Mouse (Mus musculus) frontal cortex, postnatal 36 days (tissue): Measurements from ENCODE around the gene Wfdc21.

ENCODE experiments used
- DNase-seq, 2 experiments: peaks; one replicate each; pipeline ENCODE4 v3.0.0; 2022; ENCODE audit warnings: low spot score in 2 of 2

Gene Wfdc21

DNA sequence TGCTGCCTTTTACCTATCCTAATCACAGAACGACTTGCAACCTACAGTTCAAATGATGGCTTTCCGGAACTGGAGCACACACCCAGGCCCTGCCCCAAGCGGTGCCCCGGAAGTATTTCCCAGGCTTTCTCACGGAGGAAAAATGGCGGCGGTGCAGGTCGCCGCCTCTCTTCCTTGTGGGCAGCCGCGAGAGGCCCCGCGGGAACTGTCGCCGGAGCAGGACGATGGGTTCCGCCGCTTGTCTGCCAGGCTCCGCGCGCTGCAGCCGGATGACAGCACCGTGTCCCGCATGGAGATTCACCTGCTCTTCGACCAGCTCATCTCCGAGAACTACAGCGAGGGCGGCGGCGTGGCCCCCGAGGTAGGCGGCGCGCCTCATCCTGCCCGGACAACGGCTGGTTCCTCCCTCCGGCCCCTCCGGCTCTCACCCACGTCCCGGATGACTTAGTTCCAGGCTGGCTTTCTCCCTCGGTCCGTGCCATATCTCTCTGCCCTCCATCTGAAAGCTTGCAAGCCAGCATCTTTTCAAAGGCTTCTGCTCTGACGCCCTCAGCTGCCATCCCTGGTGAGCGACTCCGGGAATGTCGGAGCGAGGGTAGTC is 6.9 kb downstream of the Wfdc21 start, which contains the start of gene Heatr6:
Gene Heatr6 (plus strand): TSS at position 116 of the 601 bp plus-strand sequence.
- DNase-seq: peak; percentile 86 to 91

DNA sequence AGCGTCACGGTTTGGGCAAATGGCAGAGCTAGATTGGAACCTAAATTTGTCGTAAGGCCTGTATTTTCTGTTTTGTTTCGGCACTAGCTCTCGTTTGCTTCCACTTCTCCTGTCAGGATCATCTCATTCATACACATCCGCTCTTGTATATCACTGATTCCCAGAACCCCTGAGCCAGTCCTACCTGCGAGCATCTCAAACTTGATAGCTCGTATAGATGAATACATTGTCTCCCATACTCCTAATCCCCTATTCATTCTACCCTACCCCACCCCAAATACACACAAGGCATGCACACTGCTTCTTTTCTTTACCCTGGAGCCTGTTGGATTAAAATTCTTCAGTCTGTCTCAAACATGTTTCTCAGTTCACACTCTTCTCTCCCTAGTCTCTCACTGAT is 7.5 kb downstream of the Wfdc21 start:
- DNase-seq: no peak

- DNase-seq: no peak
Observed at GRCm38 (mm10) chr11:83767306-83767705, 20.6 kb downstream of the Wfdc21 start.

- DNase-seq: no peak
Observed at GRCm38 (mm10) chr11:83768976-83769375, 22.2 kb downstream of the Wfdc21 start.

DNA sequence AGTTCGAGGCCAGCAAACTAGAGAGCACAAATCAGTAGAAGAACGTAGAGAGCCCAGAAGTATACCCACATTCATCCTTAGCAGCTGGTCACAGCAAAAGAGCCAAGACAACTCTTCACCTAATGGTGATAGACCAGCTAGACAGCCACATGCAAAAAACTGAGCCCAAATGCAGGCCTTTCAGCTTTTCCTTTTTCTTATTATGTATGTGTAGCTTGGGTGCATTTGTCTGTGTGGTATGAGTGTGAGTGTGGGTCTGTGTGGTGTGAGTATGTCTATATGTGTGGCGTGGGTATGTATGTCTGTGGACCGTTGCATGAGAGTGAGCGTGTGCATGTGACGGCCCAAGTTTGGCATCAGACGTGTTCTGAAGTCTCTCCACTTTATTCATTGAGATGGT is 24.3 kb downstream of the Wfdc21 start:
- DNase-seq: no peak

- DNase-seq: no peak
Observed at GRCm38 (mm10) chr11:83772341-83772740, 25.6 kb downstream of the Wfdc21 start.

DNA sequence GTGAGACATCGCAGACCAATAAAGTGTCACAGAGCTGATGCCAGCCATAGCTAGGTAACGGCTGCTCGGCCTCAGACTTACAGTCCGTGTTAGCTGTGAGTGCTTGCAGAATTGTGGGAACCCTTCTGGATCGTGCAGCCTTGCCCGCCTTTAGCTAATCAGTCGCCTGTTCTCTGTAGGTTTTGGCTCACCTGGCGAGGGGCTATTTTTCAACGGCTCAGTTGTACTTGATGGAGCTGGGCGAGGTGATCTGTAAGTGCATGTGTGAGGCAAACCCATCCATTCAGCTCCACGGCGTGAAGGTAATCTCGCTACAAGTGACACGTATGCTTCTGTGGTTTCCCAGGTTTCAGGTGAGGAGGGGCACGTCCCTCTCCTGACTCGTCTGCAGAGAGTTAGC is 27.0 kb downstream of the Wfdc21 start:
- no peak for DNase-seq

- DNase-seq: no peak
Observed at GRCm38 (mm10) chr11:83774324-83774723, 27.6 kb downstream of the Wfdc21 start.

- DNase-seq: no peak
Observed at GRCm38 (mm10) chr11:83776798-83777197, 30.1 kb downstream of the Wfdc21 start.

GRCm38 (mm10) chr11:83783931-83784600 is 37.3 kb downstream of the Wfdc21 start:
- peak; percentile 5 to 8 for DNase-seq

DNA sequence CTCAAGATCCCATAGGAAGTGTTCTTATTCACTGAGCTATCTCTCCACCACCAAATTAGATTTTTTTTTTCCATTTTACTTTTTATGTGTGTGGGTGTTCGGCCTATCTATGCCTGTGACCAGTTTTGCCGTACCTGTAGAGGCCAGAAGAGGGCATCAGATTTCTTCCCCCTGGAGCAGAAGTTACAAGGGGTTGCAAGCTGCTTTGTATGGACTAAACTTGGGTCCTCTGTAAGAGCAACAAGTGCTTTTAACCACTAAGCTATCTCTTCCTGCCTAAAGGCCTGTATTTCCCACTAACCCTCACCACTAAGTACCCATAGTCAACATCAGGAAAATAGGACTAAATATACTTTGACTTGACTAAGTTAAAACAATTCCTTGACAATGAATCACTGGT is 37.9 kb downstream of the Wfdc21 start:
- DNase-seq: peak in 1 of 2 experiments; percentile 33

DNA sequence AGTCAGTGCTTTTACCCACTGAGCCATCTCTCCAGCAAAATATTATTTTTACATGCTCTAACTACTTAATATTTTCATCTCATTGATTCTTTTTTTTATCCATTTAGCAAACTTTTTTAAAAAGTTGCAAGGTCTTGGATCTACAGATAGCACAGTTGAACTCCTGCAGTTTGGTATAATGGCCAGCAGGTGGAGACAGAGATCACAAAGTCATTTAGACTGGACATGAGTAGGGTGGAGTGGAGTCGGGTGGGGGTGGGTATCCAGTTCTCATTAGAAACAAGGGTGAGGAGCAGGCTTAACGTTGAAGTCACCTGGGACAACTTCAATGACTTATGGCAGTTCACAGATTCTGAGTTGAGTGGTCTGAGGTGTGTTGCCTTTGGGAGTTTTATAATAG is 38.6 kb downstream of the Wfdc21 start:
- peak; percentile 24 to 64 for DNase-seq

- DNase-seq: no peak
Observed at GRCm38 (mm10) chr11:83786835-83787234, 40.1 kb downstream of the Wfdc21 start.

GRCm38 (mm10) chr11:83787401-83788021 is 40.8 kb downstream of the Wfdc21 start:
- DNase-seq: no peak

DNA sequence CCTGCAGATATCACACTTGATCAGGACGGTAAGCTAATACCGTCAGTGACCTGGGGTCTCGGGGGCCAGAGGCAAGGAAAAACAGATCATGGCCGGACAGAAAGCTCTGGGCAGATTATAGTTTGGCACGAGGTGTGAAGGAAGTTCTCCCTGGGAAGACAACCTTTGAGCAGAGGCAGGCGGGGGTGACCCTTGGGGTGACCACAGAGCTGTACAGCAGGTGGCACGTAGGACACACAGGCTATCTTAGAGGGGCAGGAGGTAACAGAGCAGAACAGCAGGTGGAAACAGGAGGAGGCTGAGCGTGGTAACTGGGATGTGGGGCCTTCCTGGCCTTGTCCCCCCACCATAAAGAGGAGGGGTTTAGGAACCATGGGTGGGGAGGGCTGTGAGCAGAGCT is 41.6 kb downstream of the Wfdc21 start:
- no peak for DNase-seq

DNA sequence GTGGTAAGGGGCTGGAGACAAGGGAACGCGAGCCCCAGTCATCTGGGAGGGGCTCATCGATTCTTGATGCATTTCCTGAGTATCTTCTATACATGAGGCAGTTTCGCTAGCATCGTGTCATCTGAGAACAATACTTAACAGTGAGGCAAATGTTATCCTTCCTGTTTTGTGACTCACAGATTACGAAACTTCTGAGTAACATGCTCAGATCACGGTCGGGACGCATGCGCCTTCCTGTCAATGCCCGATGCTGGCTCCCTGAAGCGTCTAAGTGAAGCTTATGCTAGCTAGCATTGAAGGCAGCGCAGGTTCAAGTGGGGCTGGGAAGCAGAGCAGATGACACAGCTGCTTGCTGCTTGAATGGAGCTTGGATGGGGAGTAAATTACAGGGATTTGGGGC is 42.5 kb downstream of the Wfdc21 start:
- DNase-seq: peak in 1 of 2 experiments; percentile 5

DNA sequence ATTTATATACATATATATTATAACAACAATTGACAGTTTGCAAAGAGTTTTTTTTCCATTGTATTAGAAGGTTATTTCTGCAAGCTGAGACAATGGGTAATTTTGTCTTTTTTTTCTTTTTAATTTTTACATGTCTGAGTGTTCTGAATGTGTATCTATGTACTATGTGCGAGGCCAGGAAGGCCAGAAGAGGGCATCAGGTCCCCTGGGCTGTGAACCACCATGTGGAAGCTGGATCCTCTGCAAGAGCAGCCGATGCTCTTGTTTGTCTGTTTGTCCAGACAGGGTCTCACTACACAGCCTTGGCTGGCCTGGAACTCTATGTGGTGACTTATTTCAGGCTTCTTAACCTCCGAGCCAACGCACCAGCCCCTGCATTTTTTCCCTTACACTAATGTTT is 44.4 kb downstream of the Wfdc21 start:
- no peak for DNase-seq

DNA sequence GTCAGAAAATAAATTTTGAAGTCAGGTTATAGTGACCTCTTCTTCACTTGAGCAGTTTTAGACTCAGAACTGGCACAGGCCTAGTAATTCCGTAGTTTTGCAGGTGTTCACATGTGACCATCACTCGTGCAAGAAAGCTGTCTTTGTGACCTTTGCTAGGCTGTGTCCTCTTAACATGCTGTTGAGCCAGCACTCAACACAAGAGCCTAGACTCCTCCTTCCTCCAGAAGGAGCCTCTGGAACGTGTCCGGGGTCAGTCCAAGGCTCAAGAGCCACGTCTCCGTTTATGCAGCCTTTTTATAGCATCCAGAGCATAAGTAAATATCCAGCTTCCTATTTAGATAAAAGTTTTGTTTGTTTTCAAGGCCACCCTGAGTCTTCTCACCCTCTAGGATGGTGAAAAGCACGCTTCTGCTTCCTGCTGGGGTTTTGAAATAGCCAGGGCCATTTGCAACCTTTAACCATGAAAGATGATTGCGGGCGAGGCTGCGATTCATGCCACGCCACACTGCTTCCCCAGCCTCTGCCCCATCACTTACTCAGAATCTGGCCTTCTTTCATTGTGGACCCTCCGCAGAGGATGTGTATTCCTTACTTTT is 45.7 kb downstream of the Wfdc21 start:
- DNase-seq: no peak

GRCm38 (mm10) chr11:83793264-83793663 is 46.5 kb downstream of the Wfdc21 start:
- no peak for DNase-seq

DNA sequence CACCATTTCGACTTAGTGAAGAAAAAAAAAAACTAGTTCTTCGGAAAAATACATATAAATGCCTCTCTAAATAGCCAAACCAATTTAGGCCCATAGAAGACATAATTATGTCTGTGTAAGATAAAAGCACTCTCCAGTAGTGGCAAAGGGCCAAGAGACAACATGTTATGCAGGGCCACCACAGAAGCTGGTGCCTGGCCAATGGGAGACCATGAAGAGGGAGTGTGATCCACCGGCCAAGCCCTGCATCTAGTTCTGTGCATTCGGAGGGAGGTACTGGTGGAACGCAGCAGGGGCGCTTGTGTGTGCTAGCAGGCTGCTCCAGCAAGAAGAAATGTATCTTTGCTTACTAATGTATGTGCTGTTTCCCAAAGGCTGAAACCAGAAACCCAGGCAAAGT is 49.4 kb downstream of the Wfdc21 start:
- DNase-seq: no peak

DNA sequence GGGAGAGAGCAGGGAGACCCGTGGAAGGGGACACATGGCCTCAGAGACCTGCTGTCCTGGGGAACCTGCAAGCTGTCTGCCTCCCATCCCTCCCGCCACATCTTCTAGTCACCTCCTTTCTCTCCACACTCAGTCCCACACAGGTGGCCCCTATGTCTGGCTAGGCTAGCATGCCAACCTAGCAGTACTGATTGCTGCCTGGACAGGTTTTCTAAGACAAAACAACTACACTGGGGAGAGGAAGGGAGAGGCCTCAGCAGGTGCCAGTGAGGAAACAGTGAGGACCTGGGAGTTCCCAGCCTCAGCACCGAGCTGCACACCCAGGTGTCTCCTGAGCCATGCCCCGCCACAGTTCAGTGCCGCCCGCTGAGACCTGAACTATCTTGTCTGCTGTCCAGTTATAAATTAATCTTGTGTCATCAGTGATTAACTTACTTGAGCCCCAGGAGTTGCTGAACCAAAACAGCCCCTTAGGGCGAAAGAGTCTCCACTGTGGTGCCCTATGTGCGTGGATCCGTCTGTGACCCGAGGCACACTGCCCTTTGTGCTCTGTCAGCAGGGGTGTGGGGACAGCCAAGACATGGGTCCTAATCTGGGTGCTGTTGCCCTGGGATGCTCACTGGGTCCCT is 50.4 kb downstream of the Wfdc21 start:
- no peak for DNase-seq

DNA sequence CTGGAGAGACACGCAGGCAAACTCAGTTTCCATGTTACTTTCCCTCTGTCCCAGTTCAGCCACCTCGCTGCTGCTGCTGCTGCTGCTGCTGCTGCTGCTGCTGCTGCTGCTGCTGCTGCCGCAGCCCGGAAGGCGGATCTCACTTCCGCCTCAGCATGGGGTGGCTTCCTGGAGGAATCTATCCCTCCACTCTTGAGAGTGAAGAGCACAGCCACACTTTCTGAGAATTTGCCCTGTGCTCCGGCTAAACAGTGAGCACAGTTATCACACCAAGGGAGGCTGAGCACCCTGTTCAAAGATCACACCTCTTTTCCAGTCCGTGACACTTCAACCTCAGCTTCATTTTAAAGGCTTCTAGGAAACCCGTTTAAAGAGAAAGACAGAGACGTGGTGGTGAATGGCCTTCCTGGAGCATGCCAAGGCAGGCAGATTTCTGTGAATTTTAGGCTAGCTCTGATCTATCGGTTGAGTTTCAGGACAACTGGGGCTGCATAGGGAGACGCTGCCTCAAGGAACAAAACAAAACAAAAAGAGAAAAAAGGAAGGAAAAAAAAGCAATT is 53.2 kb downstream of the Wfdc21 start:
- DNase-seq: no peak
